In the genomic region with DNA sequence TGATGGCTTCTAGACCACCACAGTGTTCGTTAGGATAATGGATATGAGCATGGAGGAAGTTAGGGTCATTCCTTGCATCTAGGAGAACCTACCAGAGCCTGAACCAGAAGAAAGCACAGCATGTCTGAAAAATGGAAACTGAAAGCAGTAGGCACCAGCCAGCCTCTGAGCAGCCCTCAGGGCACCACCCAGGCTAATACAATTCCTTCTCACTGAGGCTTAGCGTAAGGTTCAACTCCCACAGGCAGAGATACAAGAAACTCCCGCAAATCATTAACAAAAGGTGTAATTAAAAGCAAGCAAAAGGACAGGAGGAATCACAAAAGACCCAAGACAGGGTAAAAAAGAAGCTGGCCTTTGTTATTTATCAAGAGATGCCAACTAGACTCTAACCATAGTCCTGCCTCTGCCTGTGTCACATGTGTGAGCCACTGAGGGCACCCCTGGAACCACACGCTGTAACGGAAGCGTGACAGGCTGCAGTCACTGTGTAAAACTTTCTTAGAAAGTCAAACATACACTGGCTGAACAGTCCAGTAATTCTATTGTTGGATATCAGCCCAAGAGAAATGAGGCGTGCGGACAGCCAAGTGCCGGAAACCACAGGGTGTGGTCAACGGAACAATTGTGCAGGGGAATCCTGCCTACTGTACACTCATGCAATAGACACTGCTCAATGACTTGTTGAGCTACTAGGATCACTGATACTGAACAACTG, we compare ENCODE assay signal across 11 mouse cellular contexts. TPM values are rescaled to one million over a fixed set of nuclear protein-coding genes. Genes with fewer than 3 reads are reported as not detected.
DNase-seq lines count a peak whose midpoint lies in the region; ATAC-seq and TF ChIP-seq lines count a peak whose summit lies in the region.
"Had no signal": no experiment of that assay in that cellular context is flagged by ENCODE, and none has a peak within 500 bp of the region (broad histone marks: within the 10 kb centered on the region; RNA-seq: fewer than 3 reads in every experiment).

No protein-coding gene starts in this region.

- H3K4me1 ChIP-seq in liver, embryonic 13.5 days (replicated peaks), result no peaks in the 10 kb centered on the region
- H3K4me1 ChIP-seq in liver, embryonic 11.5 days (replicated peaks; ENCODE audit: control insufficient read depth, insufficient read depth, low read length), result 0 out of 2 replicates have a peak, but pooled peaks cover under 1% of the 10 kb centered on the region
- H3K4me1 ChIP-seq in olfactory bulb, adult 2 months (ENCODE audit: control insufficient read depth, insufficient read depth, low read length), result peaks cover 66% of the 10 kb centered on the region

- no peak for DNase-seq in liver, embryonic 13.5 days
- DNase-seq in liver, embryonic 11.5 days (ENCODE audit: low spot score), result no peak
- peak; percentile 22 for DNase-seq in fibroblast of lung, adult 2 months (ENCODE audit: low read depth)
- DNase-seq in kidney, postnatal 14 days, result peak; percentile 49
- DNase-seq in ovary, adult 18-20 months (ENCODE audit: low spot score), result no peak
- DNase-seq in embryo, embryonic 10.5 days (ENCODE audit: low spot score), result no peak
- no peak for DNase-seq in gastrocnemius, postnatal 14 days
- DNase-seq: cerebellum, adult 18-20 months; layer of hippocampus, postnatal 36 days had no signal

- ATAC-seq in liver, embryonic 13.5 days (ENCODE audit: low read depth), result peak; percentile 41; the same call in 1 of the 2 replicates
- ATAC-seq in liver, embryonic 11.5 days (replicated peaks; ENCODE audit: low FRiP score), result no peak
- ATAC-seq: midbrain, embryonic 15.5 days had no signal

- no peak overlapping the region for H3K4me2 ChIP-seq in liver, embryonic 13.5 days
- H3K4me2 ChIP-seq in liver, embryonic 11.5 days, result no peak overlapping the region
- H3K4me2 ChIP-seq: midbrain, embryonic 15.5 days had no signal

- intact Hi-C loops in gastrocnemius, postnatal 14 days (cut with DNase I; ENCODE audit: low total_unique reads), result no loop called here

- 49% methylated on average over 10 of the region's 10 CpGs for WGBS in liver, embryonic 13.5 days (ENCODE audit: insufficient replicate concordance)
- 77% methylated on average over 10 of the region's 10 CpGs for whole genome bisulfite sequencing in liver, embryonic 11.5 days
- WGBS in olfactory bulb, adult 2 months, result 43% methylated on average over 10 of the region's 10 CpGs

- H3K9me3 ChIP-seq in liver, embryonic 13.5 days (replicated peaks), result no peaks in the 10 kb centered on the region
- H3K9me3 ChIP-seq in liver, embryonic 11.5 days (ENCODE audit: control insufficient read depth, low read length), result no peaks in the 10 kb centered on the region
- H3K9me3 ChIP-seq: midbrain, embryonic 15.5 days had no signal

- H3K36me3 ChIP-seq in liver, embryonic 13.5 days, result no peaks in the 10 kb centered on the region
- H3K36me3 ChIP-seq in liver, embryonic 11.5 days (ENCODE audit: control insufficient read depth, insufficient read depth, low read length), result no peaks in the 10 kb centered on the region
- H3K36me3 ChIP-seq: midbrain, embryonic 15.5 days had no signal

- no peak overlapping the region for H3K9ac ChIP-seq in liver, embryonic 13.5 days
- H3K9ac ChIP-seq in liver, embryonic 11.5 days (ENCODE audit: low read depth, low read length), result no peak overlapping the region
- H3K9ac ChIP-seq: midbrain, embryonic 15.5 days had no signal

- TF ChIP-seq CTCF in olfactory bulb, adult 2 months (IDR thresholded peaks at IDR 0.05; ENCODE audit: insufficient read depth, low read depth, low read length), result no peak

- TF ChIP-seq POLR2A in olfactory bulb, adult 2 months (IDR thresholded peaks at IDR 0.05; ENCODE audit: insufficient read depth, low read depth, low read length), result no peak

- H3K4me3 ChIP-seq in liver, embryonic 13.5 days (replicated peaks), result no peak overlapping the region
- no peak overlapping the region for H3K4me3 ChIP-seq in liver, embryonic 11.5 days (ENCODE audit: low read depth, low read length)
- H3K4me3 ChIP-seq in olfactory bulb, adult 2 months (ENCODE audit: insufficient read depth, low read depth, low read length), result no peak overlapping the region
- H3K4me3 ChIP-seq: midbrain, embryonic 15.5 days had no signal

- H3K27ac ChIP-seq in liver, embryonic 13.5 days, result no peak overlapping the region
- H3K27ac ChIP-seq in liver, embryonic 11.5 days (ENCODE audit: low read depth, low read length), result no peak overlapping the region
- H3K27ac ChIP-seq in olfactory bulb, adult 2 months (ENCODE audit: insufficient read depth, low read depth, low read length), result peak overlapping the region; percentile 73
- H3K27ac ChIP-seq: midbrain, embryonic 15.5 days had no signal

- no peaks in the 10 kb centered on the region for H3K27me3 ChIP-seq in liver, embryonic 13.5 days
- no peaks in the 10 kb centered on the region for H3K27me3 ChIP-seq in liver, embryonic 11.5 days (replicated peaks; ENCODE audit: control insufficient read depth, insufficient read depth, low read length)
- H3K27me3 ChIP-seq: midbrain, embryonic 15.5 days had no signal

RNA-seq across cellular contexts. Expression of gene Lrrc27, which starts 56.3 kb away (rescaled TPM):
- polyA plus RNA-seq in liver, embryonic 13.5 days (2015; fragmentation: Nextera tagmentation; extraction: Ambion mirVana), result 0.62 and 0.90 TPM in 2 replicates
- 2.2 and 2.6 TPM in 2 replicates for polyA plus RNA-seq in liver, embryonic 11.5 days (2014; fragmentation: Nextera tagmentation; extraction: Ambion mirVana)
- not detected in 2 replicates for polyA plus RNA-seq in olfactory bulb, adult 2 months (2012; ENCODE audit: insufficient read depth, insufficient read length, low replicate concordance, missing spikeins)
- 1 to 10 TPM; 2.4 to 2.7 TPM for total RNA-seq in gastrocnemius, postnatal 14 days (2021)

RNA-seq across cellular contexts. Expression of gene Stk32c, which starts 56.6 kb away (rescaled TPM):
- polyA plus RNA-seq in liver, embryonic 13.5 days (2015; fragmentation: Nextera tagmentation; extraction: Ambion mirVana), result not detected in 2 replicates
- 0.19 TPM in 1 of 2 replicates, not detected in the other for polyA plus RNA-seq in liver, embryonic 11.5 days (2014; fragmentation: Nextera tagmentation; extraction: Ambion mirVana)
- polyA plus RNA-seq in olfactory bulb, adult 2 months (2012; ENCODE audit: insufficient read depth, insufficient read length, low replicate concordance, missing spikeins), result not detected in 2 replicates
- total RNA-seq in gastrocnemius, postnatal 14 days (2021), result 1 to 10 TPM; 1.2 to 1.4 TPM

Comparison
In these comparisons a context has a peak if more than half of its experiments do, and no peak if none do; other contexts are left out.
1. DNase-seq: peak in fibroblast of lung, adult 2 months (single experiment) and kidney, postnatal 14 days (single experiment); none in liver, embryonic 13.5 days (single experiment), liver, embryonic 11.5 days (single experiment), ovary, adult 18-20 months (single experiment), embryo, embryonic 10.5 days (single experiment) and gastrocnemius, postnatal 14 days (single experiment).